Mouse (Mus musculus) testis, adult 2 months (tissue): Measurements from ENCODE around the gene Aunip.

Experiments used
- CTCF ChIP-seq: fragments of 200-500 bp; IDR thresholded peaks from 2 replicates; pipeline ENCODE4 v1.5.1; 2012; ENCODE audit warnings: low read depth, mild to moderate bottlenecking, inconsistent platforms, low read length, moderate library complexity; ENCODE audit not compliant: control insufficient read depth, insufficient read depth, insufficient replicate concordance
- POLR2A ChIP-seq: fragments of 200-500 bp; IDR thresholded peaks from 2 replicates; pipeline ENCODE4 v1.6.1; 2012; ENCODE audit warnings: low read depth, mild to moderate bottlenecking, inconsistent platforms, low read length, moderate library complexity; ENCODE audit not compliant: control insufficient read depth

DNA sequence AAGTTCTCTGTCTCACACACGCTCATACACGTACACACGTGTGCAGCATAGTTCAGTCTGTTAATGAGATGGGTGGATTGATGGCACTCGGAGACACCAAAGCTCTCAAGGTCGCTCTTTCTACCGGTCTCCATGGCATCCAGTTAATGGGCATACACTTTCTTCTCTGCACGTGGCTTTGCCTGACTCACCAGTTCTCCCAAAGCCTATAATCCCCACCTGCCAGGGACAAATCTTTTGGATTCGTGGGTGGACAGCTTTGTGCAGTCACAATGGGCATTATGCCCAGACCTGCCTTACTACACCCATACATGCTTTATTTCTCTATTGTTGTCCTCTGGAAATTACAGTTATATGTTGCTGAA lies 25.0 kb downstream of the Aunip start:
- TF ChIP-seq CTCF (no peak), POLR2A (no peak)
